Mouse (Mus musculus) hindbrain, embryonic 11.5 days (tissue): ENCODE measurements at regions not wholly inside any gene's neighbourhood (a gene's known extent, or its start where the extent isn't known, plus 50 kb on each side); places are given as distances from the start of the nearest gene placed in this dataset.
"Not testable (repeated sequence)": the region's sequence is repeated elsewhere in the genome, so short reads cannot be mapped to it uniquely, and the experiment has no call there.

Experiments
- ATAC-seq: fragments of 200-750 bp; cut with Nextera tagmentation; 2 replicates; pipeline ENCODE4 v1.8.0; 2017; ENCODE audit warnings: mild to moderate bottlenecking, moderate TSS enrichment, moderate library complexity; ENCODE audit not compliant: low FRiP score
- DNase-seq: peaks from one replicate; pipeline ENCODE4 v3.0.0-alpha.2; 2015; ENCODE audit warnings: low spot score
- H3K27ac ChIP-seq: fragments of 300-500 bp; sonication (generic); 2 replicates; pipeline ENCODE4 v1.5.1; 2014; ENCODE audit warnings: mild to moderate bottlenecking, low read depth, low read length
- H3K27me3 ChIP-seq: fragments of 300-500 bp; sonication (generic); 2 replicates; pipeline ENCODE4 v1.6.1; 2014; ENCODE audit warnings: mild to moderate bottlenecking, low read length, moderate library complexity, mixed read lengths; ENCODE audit not compliant: control insufficient read depth, insufficient read depth
- H3K36me3 ChIP-seq: fragments of 300-500 bp; sonication (generic); 2 replicates; pipeline ENCODE4 v1.6.1; 2014; ENCODE audit warnings: mild to moderate bottlenecking, low read length, moderate library complexity, mixed read lengths; ENCODE audit not compliant: control insufficient read depth, insufficient read depth
- H3K4me1 ChIP-seq: fragments of 300-500 bp; sonication (generic); replicated peaks from 2 replicates; pipeline ENCODE4 v1.6.1; 2014; ENCODE audit warnings: low read length, mixed read lengths; ENCODE audit not compliant: control insufficient read depth, insufficient read depth
- H3K4me2 ChIP-seq: fragments of 300-500 bp; sonication (generic); replicated peaks from 2 replicates; pipeline ENCODE4 v1.6.1; 2014; ENCODE audit warnings: mild to moderate bottlenecking, low read depth, low read length
- H3K4me3 ChIP-seq: fragments of 300-500 bp; sonication (generic); 2 replicates; pipeline ENCODE4 v1.5.1; 2014; ENCODE audit warnings: low read depth, low read length
- H3K9ac ChIP-seq: fragments of 300-500 bp; sonication (generic); 2 replicates; pipeline ENCODE4 v1.6.1; 2014; ENCODE audit warnings: low read depth, low read length
- H3K9me3 ChIP-seq: fragments of 300-500 bp; sonication (generic); 2 replicates; pipeline ENCODE4 v1.6.1; 2016; ENCODE audit warnings: low read length; ENCODE audit not compliant: control insufficient read depth
- WGBS: fragments of 180-500 bp; shearing (Covaris S2); extraction: QIAGEN DNeasy Blood & Tissue Kit; methylation state at CpG from one replicate; pipeline ENCODE4 v1.1.7; 2014; 5-methylcytosine and 5-hydroxymethylcytosine counted together

- Histone ChIP-seq H3K27ac (no peak overlapping the region), H3K36me3 (no peaks in the 10 kb centered on the region), H3K4me2 (no peak overlapping the region), H3K9me3 (no peaks in the 10 kb centered on the region), H3K4me3 (no peak overlapping the region), H3K27me3 (no peaks in the 10 kb centered on the region), H3K4me1 (no peaks in the 10 kb centered on the region), H3K9ac (no peak overlapping the region)
- ATAC-seq (peak; percentile 53; the same call in 1 of the 2 replicates), DNase-seq (no peak)
- WGBS: 68% methylated on average over 2 of the region's 2 CpGs
Observed at GRCm38 (mm10) chr1:8097046-8097445, 3289.4 kb downstream of the Gm37988 start.

- peak; percentile 67 for DNase-seq
- WGBS: 52% methylated on average over 8 of the region's 8 CpGs
- H3K4me1 ChIP-seq: not testable (repeated sequence)
Observed at GRCm38 (mm10) chr1:8123021-8123420, 3290.9 kb upstream of the A830018L16Rik start.

GRCm38 (mm10) chr1:8134434-8135433 lies 3279.2 kb upstream of the A830018L16Rik start:
- H3K4me1 ChIP-seq, H3K36me3 ChIP-seq, H3K9ac ChIP-seq, H3K9me3 ChIP-seq, H3K4me3 ChIP-seq, H3K27ac ChIP-seq, DNase-seq, H3K27me3 ChIP-seq, ATAC-seq, H3K4me2 ChIP-seq: not testable (repeated sequence)
- 76% methylated on average over 3 of the region's 3 CpGs for WGBS

More at GRCm38 (mm10) chr1:8123021-8123420, 3290.9 kb upstream of the A830018L16Rik start:
- not testable (repeated sequence) for H3K27me3 ChIP-seq, H3K9ac ChIP-seq, H3K36me3 ChIP-seq, H3K4me2 ChIP-seq, H3K9me3 ChIP-seq, ATAC-seq, H3K27ac ChIP-seq, H3K4me3 ChIP-seq

- 88% methylated on average over 4 of the region's 4 CpGs for WGBS
- Histone ChIP-seq H3K36me3 (no peaks in the 10 kb centered on the region), H3K27ac (no peak overlapping the region), H3K9me3 (no peaks in the 10 kb centered on the region), H3K4me3 (no peak overlapping the region), H3K4me2 (no peak overlapping the region), H3K4me1 (no peaks in the 10 kb centered on the region), H3K27me3 (no peaks in the 10 kb centered on the region), H3K9ac (no peak overlapping the region)
- ATAC-seq: no peak
- no peak for DNase-seq
Observed at GRCm38 (mm10) chr1:8142583-8142982, 3271.3 kb upstream of the A830018L16Rik start.

- DNase-seq (no peak), ATAC-seq (no peak)
- Histone ChIP-seq H3K4me3 (no peak overlapping the region), H3K4me1 (no peaks in the 10 kb centered on the region), H3K36me3 (no peaks in the 10 kb centered on the region), H3K27me3 (no peaks in the 10 kb centered on the region), H3K9me3 (no peaks in the 10 kb centered on the region), H3K4me2 (no peak overlapping the region), H3K9ac (no peak overlapping the region), H3K27ac (no peak overlapping the region)
Observed at GRCm38 (mm10) chr1:8173196-8173595, 3240.7 kb upstream of the A830018L16Rik start.
